Comparison of ENCODE assay signal across 8 mouse cellular contexts in genomic region chr4:123750152-123750651, GRCm38 (mm10). TPM values are rescaled to one million over a fixed set of nuclear protein-coding genes. Genes with fewer than 3 reads are reported as not detected.
DNase-seq lines count a peak whose midpoint lies in the region; ATAC-seq lines count a peak whose summit lies in the region.

TSS of gene Akirin1 (minus strand) at chr4:123750345.

- no peaks in the 10 kb centered on the region for H3K27me3 ChIP-seq in hindbrain, embryonic 16.5 days (replicated peaks; ENCODE audit: control insufficient read depth, insufficient read depth, low read length)

- H3K4me1 ChIP-seq in hindbrain, embryonic 16.5 days (ENCODE audit: control insufficient read depth, insufficient read depth, low read depth, low read length) = peaks cover 17% of the 10 kb centered on the region

- peak within 1 kb of the TSS; percentile 87 for H3K9ac ChIP-seq in hindbrain, embryonic 16.5 days (ENCODE audit: low read depth, low read length)

- peak within 1 kb of the TSS; percentile 96 for H3K4me3 ChIP-seq in hindbrain, embryonic 16.5 days (ENCODE audit: low read length)
- peak within 1 kb of the TSS; percentile 98 for H3K4me3 ChIP-seq in macrophage (ENCODE audit: inconsistent target)

- H3K79me2 ChIP-seq in macrophage (ENCODE audit: inconsistent target) = peaks cover 46% of the 10 kb centered on the region

- peak within 1 kb of the TSS; percentile 91 for H3K27ac ChIP-seq in hindbrain, embryonic 16.5 days (ENCODE audit: low read depth, low read length)
- peak within 1 kb of the TSS; percentile 84 for H3K27ac ChIP-seq in macrophage

- WGBS in hindbrain, embryonic 16.5 days = 0% methylated on average over 43 of the region's 46 CpGs
- WGBS in macrophage (ENCODE audit: missing documents) = under 1% methylated on average over 40 of the region's 46 CpGs

- H3K36me3 ChIP-seq in hindbrain, embryonic 16.5 days (ENCODE audit: control insufficient read depth, insufficient read depth, low read length) = no peaks in the 10 kb centered on the region
- no peaks in the 10 kb centered on the region for H3K36me3 ChIP-seq in macrophage (ENCODE audit: inconsistent target)

- peak; percentile 99 for ATAC-seq in hindbrain, embryonic 16.5 days

- peak within 1 kb of the TSS; percentile 69 for H3K4me2 ChIP-seq in hindbrain, embryonic 16.5 days (ENCODE audit: low read length)

- H3K9me3 ChIP-seq in hindbrain, embryonic 16.5 days (ENCODE audit: control insufficient read depth, low read length) = no peaks in the 10 kb centered on the region

- peak; percentile 98 for DNase-seq in T-cell, adult 2 months (ENCODE audit: low spot score)
- DNase-seq in cerebellum, postnatal 36 days = peak; percentile 97 to 99
- peak; percentile 97 for DNase-seq in gastrocnemius, adult 18-20 months (ENCODE audit: low spot score)
- DNase-seq in left cerebral cortex, adult 18-20 months (ENCODE audit: low spot score in 2 of 2) = peak; percentile 97 to 99
- DNase-seq in right cerebral cortex, adult 18-20 months = peak; percentile 98
- DNase-seq in urinary bladder, postnatal 10 days (ENCODE audit: low spot score) = peak; percentile 92

RNA-seq across cellular contexts. Expression of gene Akirin1, which starts in this region (rescaled TPM):
- total RNA-seq in gastrocnemius, adult 18-20 months (2021) = 10 to 100 TPM; 22.0 to 23.3 TPM
- polyA plus RNA-seq in hindbrain, embryonic 16.5 days (2015; fragmentation: Nextera tagmentation; extraction: Ambion mirVana) = 77.9 and 79.1 TPM in 2 replicates
- 10 to 100 TPM; 60.7 to 66.4 TPM for total RNA-seq in left cerebral cortex, adult 18-20 months (2021)
- 100 to 1,000 TPM in 2 of 26 experiments, 10 to 100 TPM in 24; 26.6 to 111 (median 56.6) TPM for total RNA-seq in macrophage (2018; cell fraction: chromatin; rRNA removed)
- total RNA-seq in macrophage (2018; cell fraction: cytosol; rRNA removed) = 100 to 1,000 TPM in 23 of 26 experiments, 10 to 100 TPM in 3; 92.7 to 143 (median 120) TPM
- total RNA-seq in macrophage (2018; cell fraction: nucleus; rRNA removed) = 100 to 1,000 TPM in 8 of 26 experiments, 10 to 100 TPM in 18; 51.0 to 140 (median 80.8) TPM
- polyA plus RNA-seq in macrophage (2018) = 109 to 130 TPM (median 117 TPM) in 3 replicates

Comparison
In these comparisons a context has a peak if more than half of its experiments do, and no peak if none do; other contexts are left out.
1. Peak in every context shown above with its lines: DNase-seq, ATAC-seq, H3K4me3 ChIP-seq and H3K27ac ChIP-seq.